Mouse (Mus musculus) kidney, postnatal 0 days (tissue): Measurements from ENCODE around the gene Panx2. TPM values are rescaled to one million over a fixed set of nuclear protein-coding genes. Genes with fewer than 3 reads are reported as not detected.

Experiments
- ATAC-seq: fragments of 200-750 bp; cut with Nextera tagmentation; replicated peaks from 2 replicates; pipeline ENCODE4 v1.8.0; 2017; ENCODE audit warnings: low read depth, moderate number of reproducible peaks, moderate TSS enrichment, moderate library complexity; ENCODE audit not compliant: low FRiP score
- DNase-seq: peaks from one replicate; pipeline ENCODE4 v3.0.0-alpha.2; 2016; ENCODE audit warnings: low spot score
- H3K27ac ChIP-seq: fragments of 300-500 bp; sonication (generic); 2 replicates; pipeline ENCODE4 v1.5.1; 2014; ENCODE audit warnings: mild to moderate bottlenecking
- H3K27me3 ChIP-seq: fragments of 300-500 bp; sonication (generic); 2 replicates; pipeline ENCODE4 v1.6.1; 2014; ENCODE audit warnings: low read length, mixed read lengths; ENCODE audit not compliant: insufficient read depth
- H3K36me3 ChIP-seq: fragments of 300-500 bp; sonication (generic); 2 replicates; pipeline ENCODE4 v1.6.1; 2014; ENCODE audit warnings: low read length, mixed read lengths; ENCODE audit not compliant: insufficient read depth
- H3K4me1 ChIP-seq: fragments of 300-500 bp; sonication (generic); replicated peaks from 2 replicates; pipeline ENCODE4 v1.6.1; 2014; ENCODE audit warnings: antibody characterized with exemption, low read length, mixed read lengths; ENCODE audit not compliant: insufficient read depth
- H3K4me2 ChIP-seq: fragments of 300-500 bp; sonication (generic); 2 replicates; pipeline ENCODE4 v1.6.1; 2014; ENCODE audit warnings: mild to moderate bottlenecking, low read length, moderate library complexity, mixed read lengths
- H3K4me3 ChIP-seq: fragments of 300-500 bp; sonication (generic); replicated peaks from 2 replicates; pipeline ENCODE4 v1.5.1; 2014; ENCODE audit warnings: low read depth, low read length
- H3K9ac ChIP-seq: fragments of 300-500 bp; sonication (generic); 2 replicates; pipeline ENCODE4 v1.6.1; 2014; ENCODE audit warnings: low read depth, low read length
- H3K9me3 ChIP-seq: fragments of 300-500 bp; sonication (generic); replicated peaks from 2 replicates; pipeline ENCODE4 v1.6.1; 2016; ENCODE audit warnings: low read length, inconsistent platforms, mixed read lengths
- CTCF ChIP-seq: IDR thresholded peaks from 2 replicates; pipeline ENCODE4 v1.5.1; 2016; ENCODE audit warnings: antibody characterized with exemption, low read depth, mild to moderate bottlenecking, moderate library complexity
- WGBS: fragments of 180-500 bp; shearing (Covaris S2); extraction: QIAGEN DNeasy Blood & Tissue Kit; methylation state at CpG from one replicate; pipeline ENCODE4 v1.1.7; 2014; 5-methylcytosine and 5-hydroxymethylcytosine counted together
- polyA plus RNA-seq: library from polyadenylated mRNA; unstranded; fragments of >200 nt; fragmentation: Nextera tagmentation; extraction: Ambion mirVana; gene quantifications from 2 replicates; pipeline ENCODE4 v1.2.1, GENCODE M21; 2015

Gene Panx2
- polyA plus RNA-seq, 1 experiment from 2014 or later, result 0.04 TPM

GRCm38 (mm10) chr15:89054666-89055065, 4.9 kb upstream of the Panx2 start:
- Histone ChIP-seq H3K27ac (no peak overlapping the region), H3K27me3 (peaks cover 12% of the 10 kb centered on the region; the same call in 1 of the 2 replicates), H3K36me3 (no peaks in the 10 kb centered on the region), H3K4me3 (no peak overlapping the region), H3K9ac (no peak overlapping the region), H3K9me3 (no peaks in the 10 kb centered on the region), H3K4me1 (no peaks in the 10 kb centered on the region), H3K4me2 (no peak overlapping the region)
- WGBS, result 85% methylated on average over 7 of the region's 7 CpGs
- TF ChIP-seq CTCF, result no peak
- no peak for ATAC-seq
- no peak for DNase-seq

- no peaks in the 10 kb centered on the region for H3K4me1 ChIP-seq
- H3K9me3 ChIP-seq, result no peaks in the 10 kb centered on the region
- WGBS, result 15% methylated on average over 6 of the region's 6 CpGs
- peaks cover 20% of the 10 kb centered on the region for H3K27me3 ChIP-seq
- H3K4me3 ChIP-seq, result no peak overlapping the region
- peak overlapping the region; percentile 100; the same call in 1 of the 2 replicates for H3K4me2 ChIP-seq
- no peak overlapping the region for H3K27ac ChIP-seq
- no peak for TF ChIP-seq CTCF
- no peaks in the 10 kb centered on the region for H3K36me3 ChIP-seq
- DNase-seq (no peak), ATAC-seq (no peak)
- no peak overlapping the region for H3K9ac ChIP-seq
These were observed 798 bp upstream of the Panx2 start for GRCm38 (mm10) chr15:89058736-89059135.

GRCm38 (mm10) chr15:89060032-89060681, 623 bp downstream of the Panx2 start:
- Histone ChIP-seq H3K9me3 (no peaks in the 10 kb centered on the region), H3K27ac (no peak overlapping the region), H3K9ac (peak overlapping the region; percentile 53; the same call in 1 of the 2 replicates), H3K4me2 (peak overlapping the region; percentile 100), H3K4me3 (peak overlapping the region; percentile 62), H3K36me3 (no peaks in the 10 kb centered on the region), H3K4me1 (no peaks in the 10 kb centered on the region), H3K27me3 (peaks cover 20% of the 10 kb centered on the region)
- no peak for TF ChIP-seq CTCF
- DNase-seq (peak; percentile 23), ATAC-seq (no peak; the same call in 1 of the 2 replicates)
- 2% methylated on average over 43 of the region's 48 CpGs for WGBS

- DNase-seq, result no peak
- ATAC-seq, result no peak
- 83% methylated on average over 12 of the region's 12 CpGs for whole genome bisulfite sequencing
- Histone ChIP-seq H3K27me3 (peaks cover 20% of the 10 kb centered on the region), H3K27ac (no peak overlapping the region), H3K4me1 (no peaks in the 10 kb centered on the region), H3K9me3 (no peaks in the 10 kb centered on the region), H3K4me2 (no peak overlapping the region), H3K36me3 (no peaks in the 10 kb centered on the region), H3K9ac (no peak overlapping the region), H3K4me3 (no peak overlapping the region)
- TF ChIP-seq CTCF, result no peak
These were observed 1.4 kb downstream of the Panx2 start for GRCm38 (mm10) chr15:89060811-89061460.

- WGBS, result 86% methylated on average over 6 of the region's 6 CpGs
- Histone ChIP-seq H3K4me2 (no peak overlapping the region), H3K4me1 (no peaks in the 10 kb centered on the region), H3K27me3 (peaks cover 20% of the 10 kb centered on the region), H3K4me3 (no peak overlapping the region), H3K27ac (no peak overlapping the region), H3K9ac (no peak overlapping the region), H3K9me3 (no peaks in the 10 kb centered on the region), H3K36me3 (no peaks in the 10 kb centered on the region)
- DNase-seq, result no peak
- ATAC-seq, result no peak
- TF ChIP-seq CTCF, result no peak
These were observed 2.4 kb downstream of the Panx2 start for GRCm38 (mm10) chr15:89061761-89062517.

GRCm38 (mm10) chr15:89062518-89062910, 3.0 kb downstream of the Panx2 start:
- DNase-seq (no peak), ATAC-seq (no peak)
- no peak for TF ChIP-seq CTCF
- Histone ChIP-seq H3K27ac (no peak overlapping the region), H3K36me3 (no peaks in the 10 kb centered on the region), H3K4me1 (no peaks in the 10 kb centered on the region), H3K4me3 (no peak overlapping the region), H3K4me2 (no peak overlapping the region), H3K27me3 (peaks cover 20% of the 10 kb centered on the region), H3K9ac (no peak overlapping the region), H3K9me3 (no peaks in the 10 kb centered on the region)
- 85% methylated on average over 5 of the region's 5 CpGs for WGBS
